Mouse (Mus musculus) kidney, embryonic 14.5 days (tissue): ENCODE results near the gene Fut8. TPM values are rescaled to one million over a fixed set of nuclear protein-coding genes. Genes with fewer than 3 reads are reported as not detected.

ENCODE experiments used
- ATAC-seq: fragments of 200-750 bp; cut with Nextera tagmentation; 2 replicates; pipeline ENCODE4 v1.8.0; 2017; ENCODE audit warnings: moderate number of reproducible peaks, mild to moderate bottlenecking, moderate TSS enrichment, moderate library complexity; ENCODE audit not compliant: low FRiP score, low TSS enrichment
- H3K27ac ChIP-seq: fragments of 300-500 bp; sonication (generic); 2 replicates; pipeline ENCODE4 v1.5.1; 2014; ENCODE audit warnings: low read depth, mild to moderate bottlenecking, low read length, moderate library complexity, mixed read lengths
- H3K27me3 ChIP-seq: fragments of 300-500 bp; sonication (generic); 2 replicates; pipeline ENCODE4 v1.6.1; 2014; ENCODE audit warnings: mild to moderate bottlenecking, low read length; ENCODE audit not compliant: control insufficient read depth, insufficient read depth
- H3K36me3 ChIP-seq: fragments of 300-500 bp; sonication (generic); 2 replicates; pipeline ENCODE4 v1.6.1; 2014; ENCODE audit warnings: low read length, mixed read lengths; ENCODE audit not compliant: control insufficient read depth, insufficient read depth
- H3K4me1 ChIP-seq: fragments of 300-500 bp; sonication (generic); 2 replicates; pipeline ENCODE4 v1.6.1; 2014; ENCODE audit warnings: low read length, mixed read lengths; ENCODE audit not compliant: control insufficient read depth, insufficient read depth
- H3K4me2 ChIP-seq: fragments of 300-500 bp; sonication (generic); replicated peaks from 2 replicates; pipeline ENCODE4 v1.6.1; 2014; ENCODE audit warnings: low read depth, mild to moderate bottlenecking, low read length
- H3K4me3 ChIP-seq: fragments of 300-500 bp; sonication (generic); 2 replicates; pipeline ENCODE4 v1.5.1; 2014; ENCODE audit warnings: mild to moderate bottlenecking, low read length
- H3K9ac ChIP-seq: fragments of 300-500 bp; sonication (generic); 2 replicates; pipeline ENCODE4 v1.6.1; 2014; ENCODE audit warnings: low read depth, mild to moderate bottlenecking, low read length, moderate library complexity
- H3K9me3 ChIP-seq: fragments of 300-500 bp; sonication (generic); 2 replicates; pipeline ENCODE4 v1.6.1; 2016; ENCODE audit warnings: low read length; ENCODE audit not compliant: control insufficient read depth
- WGBS: fragments of 180-500 bp; shearing (Covaris S2); extraction: QIAGEN DNeasy Blood & Tissue Kit; methylation state at CpG from one replicate; pipeline ENCODE4 v1.1.7; 2014; 5-methylcytosine and 5-hydroxymethylcytosine counted together
- polyA plus RNA-seq: library from polyadenylated mRNA; unstranded; fragments of >200 nt; fragmentation: Nextera tagmentation; extraction: Ambion mirVana; gene quantifications from 2 replicates; pipeline ENCODE4 v1.2.1, GENCODE M21; 2014

The Fut8 gene
- polyA plus RNA-seq, 1 experiment from 2014 or later, result 25.7 TPM

DNA sequence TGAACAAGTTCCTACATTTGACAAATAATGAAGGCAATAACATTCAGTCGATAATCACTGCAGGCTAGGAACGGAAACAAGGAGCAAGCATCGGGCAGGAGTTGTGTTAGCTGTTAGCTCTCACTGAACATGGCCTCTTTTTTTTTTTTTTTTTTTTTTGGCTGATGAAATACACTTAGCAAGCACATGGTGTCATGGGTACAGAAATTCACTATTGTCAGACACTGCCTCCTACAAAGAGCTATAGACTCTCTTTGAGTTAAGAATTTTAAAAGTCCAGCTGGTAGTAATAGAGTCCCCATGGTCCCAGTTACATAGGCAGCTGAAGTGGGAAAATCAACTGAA lies 23.4 kb upstream of the Fut8 start:
- Histone ChIP-seq H3K9me3 (no peaks in the 10 kb centered on the region), H3K9ac (no peak overlapping the region), H3K4me2 (no peak overlapping the region), H3K4me1 (no peaks in the 10 kb centered on the region), H3K4me3 (no peak overlapping the region), H3K36me3 (no peaks in the 10 kb centered on the region), H3K27ac (no peak overlapping the region), H3K27me3 (no peaks in the 10 kb centered on the region)
- WGBS, result 92% methylated on average over 3 of the region's 3 CpGs
- no peak for ATAC-seq

GRCm38 (mm10) chr12:77216511-77217192 lies 21.3 kb upstream of the Fut8 start:
- H3K27ac ChIP-seq, result no peak overlapping the region
- no peaks in the 10 kb centered on the region for H3K9me3 ChIP-seq
- H3K4me1 ChIP-seq, result no peaks in the 10 kb centered on the region
- no peak for ATAC-seq
- H3K4me2 ChIP-seq, result no peak overlapping the region
- no peak overlapping the region for H3K4me3 ChIP-seq
- H3K27me3 ChIP-seq, result no peaks in the 10 kb centered on the region
- WGBS, result 69% methylated on average over 11 of the region's 11 CpGs
- H3K36me3 ChIP-seq, result no peaks in the 10 kb centered on the region
- no peak overlapping the region for H3K9ac ChIP-seq

DNA sequence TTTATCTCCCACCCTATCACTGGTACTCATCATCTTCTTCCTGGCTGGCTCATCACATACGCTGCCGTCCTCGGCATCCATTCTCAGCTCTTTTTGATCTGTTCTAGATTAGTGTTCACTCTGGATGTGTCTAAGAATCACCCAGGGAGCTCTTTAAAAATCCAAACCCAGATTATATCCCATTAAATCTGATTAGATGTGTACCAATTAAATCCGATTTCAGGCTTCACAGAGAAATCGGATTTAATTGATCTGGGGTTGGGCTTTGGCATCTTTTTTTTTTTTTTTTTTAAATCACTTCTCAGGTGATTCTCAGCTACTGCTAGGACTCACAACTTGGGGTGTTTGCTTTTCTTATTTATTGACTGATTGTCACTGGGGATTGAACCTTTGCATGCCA lies 17.3 kb upstream of the Fut8 start:
- no peak overlapping the region for H3K4me3 ChIP-seq
- no peak overlapping the region for H3K9ac ChIP-seq
- no peaks in the 10 kb centered on the region for H3K9me3 ChIP-seq
- no peak for ATAC-seq
- no peaks in the 10 kb centered on the region for H3K27me3 ChIP-seq
- no peaks in the 10 kb centered on the region for H3K4me1 ChIP-seq
- no peaks in the 10 kb centered on the region for H3K36me3 ChIP-seq
- no peak overlapping the region for H3K27ac ChIP-seq
- WGBS, result 80% methylated on average over 5 of the region's 5 CpGs
- H3K4me2 ChIP-seq, result no peak overlapping the region

GRCm38 (mm10) chr12:77222272-77222874 lies 15.6 kb upstream of the Fut8 start:
- Histone ChIP-seq H3K36me3 (no peaks in the 10 kb centered on the region), H3K27me3 (no peaks in the 10 kb centered on the region), H3K9me3 (no peaks in the 10 kb centered on the region), H3K27ac (no peak overlapping the region), H3K4me3 (no peak overlapping the region), H3K9ac (no peak overlapping the region), H3K4me1 (no peaks in the 10 kb centered on the region), H3K4me2 (no peak overlapping the region)
- 85% methylated on average over 6 of the region's 6 CpGs for WGBS
- ATAC-seq, result no peak

- H3K27me3 ChIP-seq, result no peaks in the 10 kb centered on the region
- H3K4me2 ChIP-seq, result no peak overlapping the region
- H3K9me3 ChIP-seq, result no peaks in the 10 kb centered on the region
- no peak overlapping the region for H3K4me3 ChIP-seq
- 92% methylated on average over 3 of the region's 3 CpGs for whole genome bisulfite sequencing
- no peaks in the 10 kb centered on the region for H3K4me1 ChIP-seq
- H3K9ac ChIP-seq, result no peak overlapping the region
- ATAC-seq, result no peak
- H3K36me3 ChIP-seq, result no peaks in the 10 kb centered on the region
- no peak overlapping the region for H3K27ac ChIP-seq
Observed at GRCm38 (mm10) chr12:77223595-77223994, 14.3 kb upstream of the Fut8 start.

DNA sequence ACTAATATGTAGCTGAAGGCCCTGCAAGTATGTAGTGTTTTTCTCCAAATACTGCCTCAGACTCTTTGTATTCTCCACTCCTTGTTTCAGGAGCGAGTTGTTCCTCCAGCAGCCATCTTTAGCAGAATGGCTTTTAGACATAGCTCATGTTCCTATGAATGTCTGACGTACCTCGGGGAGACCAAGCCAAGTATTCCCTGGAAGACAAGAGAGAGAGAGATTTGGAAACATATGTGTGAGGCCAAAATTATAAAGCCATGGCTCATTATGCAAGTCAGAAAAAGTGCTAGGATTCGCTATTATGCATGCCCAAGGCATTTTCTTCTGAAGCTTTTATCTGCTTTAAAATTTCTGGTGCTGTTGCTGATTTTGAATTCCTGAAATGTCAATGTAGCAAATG lies 13.8 kb upstream of the Fut8 start:
- Histone ChIP-seq H3K36me3 (no peaks in the 10 kb centered on the region), H3K4me1 (no peaks in the 10 kb centered on the region), H3K4me3 (no peak overlapping the region), H3K9me3 (no peaks in the 10 kb centered on the region), H3K4me2 (no peak overlapping the region), H3K27me3 (no peaks in the 10 kb centered on the region), H3K27ac (no peak overlapping the region), H3K9ac (no peak overlapping the region)
- 86% methylated on average over 4 of the region's 4 CpGs for WGBS
- no peak for ATAC-seq

DNA sequence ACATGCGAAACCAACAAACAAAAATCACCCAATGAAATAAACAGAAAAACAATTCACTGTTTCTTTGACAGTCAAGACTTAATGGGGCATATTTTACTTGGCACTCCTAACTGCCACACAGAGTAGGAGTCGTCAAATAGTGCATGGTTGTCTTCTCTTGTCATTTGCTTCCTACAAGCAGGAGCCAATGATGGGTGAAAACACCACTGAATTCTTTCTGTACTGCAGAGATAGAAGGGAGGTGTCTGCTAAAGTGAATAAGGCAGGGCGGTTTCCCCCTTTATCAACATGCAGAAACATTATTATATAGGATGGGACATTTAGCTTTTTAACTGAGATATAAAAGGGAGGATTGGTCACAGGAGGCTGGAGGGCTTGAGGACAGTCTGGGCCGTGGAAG lies 13.0 kb upstream of the Fut8 start:
- Histone ChIP-seq H3K4me3 (no peak overlapping the region), H3K9me3 (no peaks in the 10 kb centered on the region), H3K27ac (no peak overlapping the region), H3K9ac (no peak overlapping the region), H3K4me2 (no peak overlapping the region), H3K36me3 (no peaks in the 10 kb centered on the region), H3K27me3 (no peaks in the 10 kb centered on the region; the same call in 1 of the 2 replicates), H3K4me1 (no peaks in the 10 kb centered on the region)
- no peak for ATAC-seq
- 65% methylated on average over 4 of the region's 4 CpGs for WGBS

DNA sequence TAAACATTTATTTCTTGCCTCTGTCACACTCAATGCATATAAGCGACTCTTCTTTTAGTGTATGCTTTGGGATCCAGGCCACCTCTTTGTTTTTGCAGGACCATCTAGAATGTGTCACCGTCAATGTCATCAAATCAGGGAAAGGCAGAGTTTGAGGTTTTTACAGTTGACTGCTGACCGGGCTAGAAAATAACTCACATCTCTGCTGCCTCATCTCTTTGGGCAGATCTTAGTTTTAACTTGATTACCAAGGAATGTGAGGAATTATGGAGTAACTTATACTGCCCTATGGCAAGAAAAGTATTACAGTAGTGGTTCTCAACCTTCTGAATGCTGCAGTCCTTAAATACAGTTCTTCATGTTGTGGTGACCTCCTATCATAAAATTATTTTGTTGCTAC lies 12.2 kb upstream of the Fut8 start:
- H3K27me3 ChIP-seq, result no peaks in the 10 kb centered on the region; the same call in 1 of the 2 replicates
- no peak overlapping the region for H3K4me3 ChIP-seq
- no peak for ATAC-seq
- no peaks in the 10 kb centered on the region for H3K9me3 ChIP-seq
- H3K9ac ChIP-seq, result no peak overlapping the region
- H3K4me2 ChIP-seq, result no peak overlapping the region
- H3K36me3 ChIP-seq, result no peaks in the 10 kb centered on the region
- no peak overlapping the region for H3K27ac ChIP-seq
- H3K4me1 ChIP-seq, result no peaks in the 10 kb centered on the region
- 64% methylated on average over 3 of the region's 3 CpGs for WGBS

- Histone ChIP-seq H3K9ac (no peak overlapping the region), H3K4me3 (no peak overlapping the region), H3K4me2 (no peak overlapping the region), H3K27me3 (no peaks in the 10 kb centered on the region), H3K36me3 (no peaks in the 10 kb centered on the region), H3K9me3 (no peaks in the 10 kb centered on the region), H3K4me1 (0 out of 2 replicates have a peak, but pooled peaks cover 4% of the 10 kb centered on the region), H3K27ac (no peak overlapping the region)
- ATAC-seq, result no peak
- WGBS, result 65% methylated on average over 4 of the region's 4 CpGs
Observed at GRCm38 (mm10) chr12:77235958-77236357, 2.0 kb upstream of the Fut8 start.
